In the genomic region with DNA sequence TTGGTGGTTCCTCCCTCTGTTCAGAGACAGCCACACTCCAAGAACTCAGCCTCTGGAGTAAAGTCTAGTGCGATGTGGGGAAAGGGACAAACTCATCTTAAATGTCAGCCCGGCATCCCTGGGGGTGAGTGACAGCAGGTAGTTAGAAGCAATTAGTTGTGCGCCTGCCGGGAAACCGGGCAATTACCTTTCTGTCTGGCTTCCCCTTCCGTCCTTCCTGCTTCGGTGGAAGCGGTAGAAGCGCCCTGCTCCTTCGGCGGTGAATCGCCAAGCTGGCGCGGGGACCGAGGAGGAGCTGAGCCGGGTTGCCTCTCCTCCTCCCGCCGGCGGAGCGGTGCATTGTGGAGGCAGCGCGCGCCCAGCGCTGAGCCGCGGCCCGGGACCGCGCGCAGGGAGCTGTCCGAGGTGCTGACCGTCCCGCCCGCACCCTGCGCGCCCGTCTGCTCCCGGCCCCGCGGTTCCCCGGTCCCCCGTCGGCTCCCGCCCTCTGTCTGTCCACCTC, we compare ENCODE assay signal across 8 mouse cellular contexts. TPM values are rescaled to one million over a fixed set of nuclear protein-coding genes. Genes with fewer than 3 reads are reported as not detected.
DNase-seq lines count a peak whose midpoint lies in the region; ATAC-seq and TF ChIP-seq lines count a peak whose summit lies in the region.

A gene (plus strand): TSS at position 337 of the 502 bp plus-strand sequence.

- WGBS in forebrain, embryonic 13.5 days = under 1% methylated on average over 43 of the region's 44 CpGs
- WGBS in lung, embryonic 14.5 days = 2% methylated on average over 27 of the region's 44 CpGs
- under 1% methylated on average over 38 of the region's 44 CpGs for WGBS in olfactory bulb, adult 2 months

- DNase-seq in ES-CJ7 (ENCODE audit: low read depth, low spot score) = peak; percentile 61
- peak; percentile 82 to 85 for DNase-seq in heart, postnatal 10 days
- peak; percentile 66 to 88 for DNase-seq in kidney, postnatal 36 days
- peak; percentile 89 for DNase-seq in lung, embryonic 14.5 days
- DNase-seq in thymus, postnatal 0 days (ENCODE audit: low spot score) = peak; percentile 68

- 0 out of 2 replicates have a peak, but pooled peaks have one; percentile 35 for TF ChIP-seq POLR2A in olfactory bulb, adult 2 months (IDR thresholded peaks at IDR 0.05; ENCODE audit: insufficient read depth, low read depth, low read length)

- no peaks in the 10 kb centered on the region for H3K9me3 ChIP-seq in forebrain, embryonic 13.5 days (replicated peaks)
- no peaks in the 10 kb centered on the region for H3K9me3 ChIP-seq in lung, embryonic 14.5 days (ENCODE audit: low read depth, low read length)

- H3K4me3 ChIP-seq in forebrain, embryonic 13.5 days = peak within 1 kb of the TSS; percentile 55
- peak within 1 kb of the TSS; percentile 29 for H3K4me3 ChIP-seq in lung, embryonic 14.5 days (ENCODE audit: low read depth, low read length)
- peak within 1 kb of the TSS; percentile 56 for H3K4me3 ChIP-seq in olfactory bulb, adult 2 months (ENCODE audit: insufficient read depth, low read depth, low read length)

- peak within 1 kb of the TSS; percentile 54 for H3K9ac ChIP-seq in forebrain, embryonic 13.5 days
- peak within 1 kb of the TSS; percentile 16; the same call in 1 of the 2 replicates for H3K9ac ChIP-seq in lung, embryonic 14.5 days

- H3K27ac ChIP-seq in forebrain, embryonic 13.5 days = no peak within 1 kb of the TSS
- H3K27ac ChIP-seq in lung, embryonic 14.5 days (ENCODE audit: low read depth) = no peak within 1 kb of the TSS
- peak within 1 kb of the TSS; percentile 49 for H3K27ac ChIP-seq in olfactory bulb, adult 2 months (ENCODE audit: insufficient read depth, low read depth, low read length)

- peaks cover 15% of the 10 kb centered on the region; the same call in 1 of the 2 replicates for H3K4me1 ChIP-seq in forebrain, embryonic 13.5 days
- no peaks in the 10 kb centered on the region; the same call in 1 of the 2 replicates for H3K4me1 ChIP-seq in lung, embryonic 14.5 days (ENCODE audit: insufficient read depth)
- H3K4me1 ChIP-seq in olfactory bulb, adult 2 months (ENCODE audit: control insufficient read depth, insufficient read depth, low read length) = peaks cover 10% of the 10 kb centered on the region

- TF ChIP-seq CTCF in lung, embryonic 14.5 days (IDR thresholded peaks at IDR 0.05; ENCODE audit: low read depth) = no peak
- TF ChIP-seq CTCF in olfactory bulb, adult 2 months (IDR thresholded peaks at IDR 0.05; ENCODE audit: insufficient read depth, low read depth, low read length) = 0 out of 2 replicates have a peak, but pooled peaks have one; percentile 7

- H3K27me3 ChIP-seq in forebrain, embryonic 13.5 days = peaks cover 69% of the 10 kb centered on the region
- peaks cover 32% of the 10 kb centered on the region for H3K27me3 ChIP-seq in lung, embryonic 14.5 days (ENCODE audit: insufficient read depth, low read length)

- no peaks in the 10 kb centered on the region for H3K36me3 ChIP-seq in forebrain, embryonic 13.5 days (ENCODE audit: poor library complexity, severe bottlenecking)
- H3K36me3 ChIP-seq in lung, embryonic 14.5 days (ENCODE audit: insufficient read depth) = no peaks in the 10 kb centered on the region

- ATAC-seq in cerebellum, adult (ENCODE audit: insufficient number of reproducible peaks, low FRiP score, low TSS enrichment) = peak; percentile 88
- peak; percentile 91 for ATAC-seq in forebrain, embryonic 13.5 days
- peak; percentile 97 for ATAC-seq in lung, embryonic 14.5 days (ENCODE audit: insufficient read depth)

- intact Hi-C loops in heart, postnatal 10 days (cut with DNase I) = loop anchor here (2.0 kb wide), 2 partner anchors 20 to 56 kb away; a partner anchor contains a TSS

- peak within 1 kb of the TSS; percentile 86 for H3K4me2 ChIP-seq in forebrain, embryonic 13.5 days
- peak within 1 kb of the TSS; percentile 66 for H3K4me2 ChIP-seq in lung, embryonic 14.5 days

RNA-seq across cellular contexts. Expression of the gene that starts here (rescaled TPM):
- polyA plus RNA-seq in forebrain, embryonic 13.5 days (2015; fragmentation: Nextera tagmentation; extraction: Ambion mirVana) = 0.13 and 0.15 TPM in 2 replicates
- total RNA-seq in heart, postnatal 10 days (2021) = not detected
- polyA plus RNA-seq in lung, embryonic 14.5 days (2014; fragmentation: Nextera tagmentation; extraction: Ambion mirVana) = not detected in 2 replicates
- polyA plus RNA-seq in olfactory bulb, adult 2 months (2012; ENCODE audit: insufficient read depth, insufficient read length, low replicate concordance, missing spikeins) = not detected in 2 replicates
- not detected in 2 replicates for polyA plus RNA-seq in thymus, postnatal 0 days (2015; fragmentation: Nextera tagmentation; extraction: Ambion mirVana)

Comparison
In these comparisons a context has a peak if more than half of its experiments do, and no peak if none do; other contexts are left out.
1. Peak in ATAC-seq, H3K4me3 ChIP-seq, H3K9ac ChIP-seq and H3K4me2 ChIP-seq in forebrain, embryonic 13.5 days; RNA of the gene not detected or under 1 TPM.
2. Peak in DNase-seq in heart, postnatal 10 days; RNA of the gene not detected or under 1 TPM.
3. Peak in DNase-seq, ATAC-seq, H3K4me3 ChIP-seq, H3K9ac ChIP-seq and H3K4me2 ChIP-seq in lung, embryonic 14.5 days; RNA of the gene not detected or under 1 TPM.
4. Peak in DNase-seq in thymus, postnatal 0 days; RNA of the gene not detected or under 1 TPM.